Mouse (Mus musculus) limb, embryonic 12.5 days (tissue): ENCODE measurements around the gene Sgk1. TPM values are rescaled to one million over a fixed set of nuclear protein-coding genes. Genes with fewer than 3 reads are reported as not detected.
A peak's percentile ranks its signal among the peaks of the same experiment; 100 is the strongest.

Experiments used
- ATAC-seq: fragments of 200-750 bp; cut with Nextera tagmentation; 2 replicates; pipeline ENCODE4 v1.8.0; 2017; ENCODE audit warnings: low read depth, moderate TSS enrichment; ENCODE audit not compliant: insufficient number of reproducible peaks, insufficient read depth, low FRiP score, low TSS enrichment
- H3K27ac ChIP-seq: fragments of 300-500 bp; sonication (generic); 2 replicates; pipeline ENCODE4 v1.5.1; 2016; ENCODE audit warnings: mild to moderate bottlenecking, moderate library complexity
- H3K27me3 ChIP-seq: fragments of 300-500 bp; sonication (generic); 2 replicates; pipeline ENCODE4 v1.6.1; 2016; ENCODE audit warnings: mild to moderate bottlenecking, moderate library complexity
- H3K36me3 ChIP-seq: fragments of 300-500 bp; sonication (generic); 2 replicates; pipeline ENCODE4 v1.6.1; 2016; ENCODE audit warnings: mild to moderate bottlenecking, moderate library complexity
- H3K4me1 ChIP-seq: fragments of 300-500 bp; sonication (generic); replicated peaks from 2 replicates; pipeline ENCODE4 v1.6.1; 2016
- H3K4me2 ChIP-seq: fragments of 300-500 bp; sonication (generic); 2 replicates; pipeline ENCODE4 v1.6.1; 2016; ENCODE audit warnings: mild to moderate bottlenecking, moderate library complexity
- H3K4me3 ChIP-seq: fragments of 300-500 bp; sonication (generic); replicated peaks from 2 replicates; pipeline ENCODE4 v1.5.1; 2016; ENCODE audit warnings: mild to moderate bottlenecking
- H3K9ac ChIP-seq: fragments of 300-500 bp; sonication (generic); replicated peaks from 2 replicates; pipeline ENCODE4 v1.6.1; 2016; ENCODE audit warnings: mild to moderate bottlenecking, moderate library complexity
- H3K9me3 ChIP-seq: fragments of 300-500 bp; sonication (generic); 2 replicates; pipeline ENCODE4 v1.6.1; 2016; ENCODE audit warnings: mild to moderate bottlenecking, moderate library complexity
- WGBS: fragments of 180-500 bp; shearing (Covaris S2); methylation state at CpG from one replicate; pipeline ENCODE4 v1.1.7; 2016; 5-methylcytosine and 5-hydroxymethylcytosine counted together
- polyA plus RNA-seq: library from polyadenylated mRNA; unstranded; fragments of >200 nt; fragmentation: Nextera tagmentation; extraction: Ambion mirVana; gene quantifications from 2 replicates; pipeline ENCODE4 v1.2.1, GENCODE M21; 2016

Gene Sgk1
- polyA plus RNA-seq, 1 experiment from 2014 or later = 44.2 TPM

- no peak overlapping the region for H3K9ac ChIP-seq
- no peaks in the 10 kb centered on the region for H3K27me3 ChIP-seq
Observed at GRCm38 (mm10) chr10:21902152-21903140, 20.5 kb downstream of the Sgk1 start.

GRCm38 (mm10) chr10:21904151-21904550 lies 22.2 kb downstream of the Sgk1 start:
- Histone ChIP-seq H3K27ac (no peak overlapping the region), H3K4me2 (no peak overlapping the region), H3K4me3 (no peak overlapping the region), H3K9ac (no peak overlapping the region), H3K27me3 (no peaks in the 10 kb centered on the region), H3K4me1 (peaks cover 2% of the 10 kb centered on the region; the same call in 1 of the 2 replicates), H3K36me3 (no peaks in the 10 kb centered on the region; the same call in 1 of the 2 replicates), H3K9me3 (peaks cover 4% of the 10 kb centered on the region; the same call in 1 of the 2 replicates)
- no peak for ATAC-seq
- whole genome bisulfite sequencing = 73% methylated on average over 2 of the region's 2 CpGs

More at GRCm38 (mm10) chr10:21902152-21903140, 20.5 kb downstream of the Sgk1 start:
- Histone ChIP-seq H3K4me1 (peaks cover 2% of the 10 kb centered on the region; the same call in 1 of the 2 replicates), H3K27ac (no peak overlapping the region), H3K4me3 (no peak overlapping the region), H3K4me2 (no peak overlapping the region), H3K36me3 (no peaks in the 10 kb centered on the region; the same call in 1 of the 2 replicates), H3K9me3 (peaks cover 4% of the 10 kb centered on the region; the same call in 1 of the 2 replicates)
- no peak for ATAC-seq
- 90% methylated on average over 10 of the region's 10 CpGs for WGBS

- 93% methylated on average over 1 of the region's 1 CpGs for WGBS
- Histone ChIP-seq H3K9me3 (peaks cover 4% of the 10 kb centered on the region; the same call in 1 of the 2 replicates), H3K4me3 (no peak overlapping the region), H3K4me1 (peaks cover 2% of the 10 kb centered on the region; the same call in 1 of the 2 replicates), H3K27ac (no peak overlapping the region), H3K9ac (no peak overlapping the region), H3K4me2 (no peak overlapping the region), H3K36me3 (no peaks in the 10 kb centered on the region), H3K27me3 (no peaks in the 10 kb centered on the region)
- no peak for ATAC-seq
Observed at GRCm38 (mm10) chr10:21905616-21906015, 23.6 kb downstream of the Sgk1 start.

- Histone ChIP-seq H3K9me3 (peaks cover 4% of the 10 kb centered on the region; the same call in 1 of the 2 replicates), H3K4me1 (peaks cover 8% of the 10 kb centered on the region; the same call in 1 of the 2 replicates), H3K9ac (no peak overlapping the region), H3K36me3 (no peaks in the 10 kb centered on the region), H3K27ac (peak overlapping the region; percentile 0; the same call in 1 of the 2 replicates), H3K4me2 (no peak overlapping the region), H3K4me3 (no peak overlapping the region), H3K27me3 (no peaks in the 10 kb centered on the region)
- 29% methylated on average over 5 of the region's 5 CpGs for WGBS
- ATAC-seq = no peak
Observed at GRCm38 (mm10) chr10:21906894-21907446, 25.0 kb downstream of the Sgk1 start.

- Histone ChIP-seq H3K27ac (no peak overlapping the region), H3K9ac (no peak overlapping the region), H3K4me3 (no peak overlapping the region), H3K9me3 (peaks cover 4% of the 10 kb centered on the region; the same call in 1 of the 2 replicates), H3K4me1 (peaks cover 8% of the 10 kb centered on the region; the same call in 1 of the 2 replicates), H3K36me3 (no peaks in the 10 kb centered on the region), H3K27me3 (no peaks in the 10 kb centered on the region), H3K4me2 (no peak overlapping the region)
- 63% methylated on average over 3 of the region's 3 CpGs for WGBS
- ATAC-seq = no peak
Observed at GRCm38 (mm10) chr10:21907784-21908183, 25.8 kb downstream of the Sgk1 start.

- H3K9me3 ChIP-seq = peaks cover 4% of the 10 kb centered on the region; the same call in 1 of the 2 replicates
- ATAC-seq = no peak
- no peak overlapping the region for H3K27ac ChIP-seq
- peaks cover 8% of the 10 kb centered on the region; the same call in 1 of the 2 replicates for H3K4me1 ChIP-seq
- no peaks in the 10 kb centered on the region for H3K27me3 ChIP-seq
- H3K4me2 ChIP-seq = no peak overlapping the region
- H3K4me3 ChIP-seq = no peak overlapping the region
- no peaks in the 10 kb centered on the region for H3K36me3 ChIP-seq
- no peak overlapping the region for H3K9ac ChIP-seq
- WGBS = 94% methylated on average over 1 of the region's 1 CpGs
Observed at GRCm38 (mm10) chr10:21908686-21909085, 26.7 kb downstream of the Sgk1 start.

GRCm38 (mm10) chr10:21910334-21910733 lies 28.4 kb downstream of the Sgk1 start:
- Histone ChIP-seq H3K36me3 (no peaks in the 10 kb centered on the region), H3K4me2 (no peak overlapping the region), H3K27ac (no peak overlapping the region), H3K4me1 (peaks cover 8% of the 10 kb centered on the region; the same call in 1 of the 2 replicates), H3K4me3 (no peak overlapping the region), H3K27me3 (no peaks in the 10 kb centered on the region), H3K9ac (no peak overlapping the region), H3K9me3 (peaks cover 3% of the 10 kb centered on the region; the same call in 1 of the 2 replicates)
- WGBS = 91% methylated on average over 9 of the region's 9 CpGs
- ATAC-seq = no peak

GRCm38 (mm10) chr10:21911303-21911947 lies 29.4 kb downstream of the Sgk1 start:
- H3K9ac ChIP-seq = no peak overlapping the region
- 31% methylated on average over 10 of the region's 10 CpGs for WGBS
- H3K4me3 ChIP-seq = no peak overlapping the region
- 0 out of 2 replicates have a peak overlapping the region, but pooled peaks have one; percentile 20 for H3K27ac ChIP-seq
- no peak overlapping the region for H3K4me2 ChIP-seq
- no peaks in the 10 kb centered on the region for H3K9me3 ChIP-seq
- H3K27me3 ChIP-seq = no peaks in the 10 kb centered on the region
- peaks cover 8% of the 10 kb centered on the region; the same call in 1 of the 2 replicates for H3K4me1 ChIP-seq
- ATAC-seq = peak; percentile 68; the same call in 1 of the 2 replicates
- no peaks in the 10 kb centered on the region for H3K36me3 ChIP-seq

GRCm38 (mm10) chr10:21914751-21915150 lies 32.8 kb downstream of the Sgk1 start:
- Histone ChIP-seq H3K9me3 (no peaks in the 10 kb centered on the region), H3K27ac (no peak overlapping the region), H3K4me1 (0 out of 2 replicates have a peak, but pooled peaks cover 5% of the 10 kb centered on the region), H3K27me3 (no peaks in the 10 kb centered on the region), H3K4me3 (no peak overlapping the region), H3K36me3 (no peaks in the 10 kb centered on the region), H3K4me2 (no peak overlapping the region), H3K9ac (no peak overlapping the region)
- WGBS = 17% methylated on average over 1 of the region's 1 CpGs
- no peak for ATAC-seq

- Histone ChIP-seq H3K9me3 (no peaks in the 10 kb centered on the region), H3K36me3 (no peaks in the 10 kb centered on the region), H3K4me3 (no peak overlapping the region)
Observed at GRCm38 (mm10) chr10:21916301-21917071, 34.5 kb downstream of the Sgk1 start.

More at GRCm38 (mm10) chr10:21916301-21917071, 34.5 kb downstream of the Sgk1 start:
- 83% methylated on average over 11 of the region's 11 CpGs for WGBS
- Histone ChIP-seq H3K4me1 (0 out of 2 replicates have a peak, but pooled peaks cover 4% of the 10 kb centered on the region), H3K9ac (no peak overlapping the region), H3K27ac (no peak overlapping the region), H3K27me3 (no peaks in the 10 kb centered on the region), H3K4me2 (no peak overlapping the region)
- ATAC-seq = no peak
